ENCODE assay signal across 8 mouse cellular contexts in genomic region chr9:112186336-112187305, GRCm38 (mm10). TPM values are rescaled to one million over a fixed set of nuclear protein-coding genes. Genes with fewer than 3 reads are reported as not detected.
A peak's percentile ranks its signal among the peaks of the same experiment; 100 is the strongest.
DNase-seq lines count a peak whose midpoint lies in the region; ATAC-seq lines count a peak whose summit lies in the region.
"Had no signal": no experiment of that assay in that cellular context is flagged by ENCODE, and none has a peak within 500 bp of the region (broad histone marks: within the 10 kb centered on the region; RNA-seq: fewer than 3 reads in every experiment).

No protein-coding gene starts in this region.

- peak overlapping the region; percentile 18; the same call in 1 of the 2 replicates for H3K4me2 ChIP-seq in hindbrain, embryonic 13.5 days
- H3K4me2 ChIP-seq in midbrain, embryonic 15.5 days = peak overlapping the region; percentile 16; the same call in 1 of the 2 replicates
- H3K4me2 ChIP-seq: liver, embryonic 15.5 days had no signal

- peak; percentile 63 for DNase-seq in CD4-positive helper T cell, adult 2 months (ENCODE audit: low read depth, low spot score)
- DNase-seq in R1 (ENCODE audit: low read depth, low spot score) = peak; percentile 10
- no peak for DNase-seq in adrenal gland, adult (ENCODE audit: inconsistent age in 2 of 2, low spot score in 1 of 2)
- DNase-seq in urinary bladder, postnatal 4 days (ENCODE audit: low spot score in 2 of 2) = no peak
- no peak for DNase-seq in spleen, postnatal 10 days (ENCODE audit: low spot score in 2 of 2)

- peaks cover 6% of the 10 kb centered on the region; the same call in 1 of the 2 replicates for H3K27me3 ChIP-seq in hindbrain, embryonic 13.5 days
- H3K27me3 ChIP-seq in midbrain, embryonic 15.5 days (replicated peaks) = no peaks in the 10 kb centered on the region

- H3K4me1 ChIP-seq in hindbrain, embryonic 13.5 days (replicated peaks) = peaks cover 31% of the 10 kb centered on the region
- H3K4me1 ChIP-seq in midbrain, embryonic 15.5 days = peaks cover 36% of the 10 kb centered on the region

- 0 out of 2 replicates have a peak, but pooled peaks have one; percentile 43 for ATAC-seq in hindbrain, embryonic 13.5 days (ENCODE audit: low FRiP score)
- peak; percentile 50; the same call in 1 of the 2 replicates for ATAC-seq in midbrain, embryonic 15.5 days (replicated peaks)

- no peak overlapping the region for H3K27ac ChIP-seq in hindbrain, embryonic 13.5 days
- H3K27ac ChIP-seq in midbrain, embryonic 15.5 days = no peak overlapping the region
- H3K27ac ChIP-seq: liver, embryonic 15.5 days had no signal

- no peaks in the 10 kb centered on the region for H3K36me3 ChIP-seq in hindbrain, embryonic 13.5 days
- no peaks in the 10 kb centered on the region for H3K36me3 ChIP-seq in midbrain, embryonic 15.5 days (replicated peaks)
- H3K36me3 ChIP-seq: liver, embryonic 15.5 days had no signal

- H3K9ac ChIP-seq in hindbrain, embryonic 13.5 days = peak overlapping the region; percentile 9; the same call in 1 of the 2 replicates
- 0 out of 2 replicates have a peak overlapping the region, but pooled peaks have one; percentile 6 for H3K9ac ChIP-seq in midbrain, embryonic 15.5 days
- H3K9ac ChIP-seq: liver, embryonic 15.5 days had no signal

- 18% methylated on average over 14 of the region's 14 CpGs for WGBS in hindbrain, embryonic 13.5 days
- 16% methylated on average over 14 of the region's 14 CpGs for WGBS in midbrain, embryonic 15.5 days

- H3K4me3 ChIP-seq in hindbrain, embryonic 13.5 days = no peak overlapping the region
- no peak overlapping the region for H3K4me3 ChIP-seq in midbrain, embryonic 15.5 days
- H3K4me3 ChIP-seq: liver, embryonic 15.5 days had no signal

- H3K9me3 ChIP-seq in hindbrain, embryonic 13.5 days = no peaks in the 10 kb centered on the region
- no peaks in the 10 kb centered on the region for H3K9me3 ChIP-seq in midbrain, embryonic 15.5 days
- H3K9me3 ChIP-seq: liver, embryonic 15.5 days had no signal

RNA-seq across cellular contexts. Expression of gene Arpp21, which starts 49.1 kb away (rescaled TPM):
- 40.2 and 44.0 TPM in 2 replicates for polyA plus RNA-seq in hindbrain, embryonic 13.5 days (2015; fragmentation: Nextera tagmentation; extraction: Ambion mirVana)
- polyA plus RNA-seq in midbrain, embryonic 15.5 days (2015; fragmentation: Nextera tagmentation; extraction: Ambion mirVana) = 52.1 and 56.4 TPM in 2 replicates

Comparison
In these comparisons a context has a peak if more than half of its experiments do, and no peak if none do; other contexts are left out.
1. DNase-seq: peak in CD4-positive helper T cell, adult 2 months (single experiment) and R1 (single experiment); none in adrenal gland, adult (0 of 2), urinary bladder, postnatal 4 days (0 of 2) and spleen, postnatal 10 days (0 of 2).